ENCODE assay signal across 15 mouse cellular contexts in the genomic region with DNA sequence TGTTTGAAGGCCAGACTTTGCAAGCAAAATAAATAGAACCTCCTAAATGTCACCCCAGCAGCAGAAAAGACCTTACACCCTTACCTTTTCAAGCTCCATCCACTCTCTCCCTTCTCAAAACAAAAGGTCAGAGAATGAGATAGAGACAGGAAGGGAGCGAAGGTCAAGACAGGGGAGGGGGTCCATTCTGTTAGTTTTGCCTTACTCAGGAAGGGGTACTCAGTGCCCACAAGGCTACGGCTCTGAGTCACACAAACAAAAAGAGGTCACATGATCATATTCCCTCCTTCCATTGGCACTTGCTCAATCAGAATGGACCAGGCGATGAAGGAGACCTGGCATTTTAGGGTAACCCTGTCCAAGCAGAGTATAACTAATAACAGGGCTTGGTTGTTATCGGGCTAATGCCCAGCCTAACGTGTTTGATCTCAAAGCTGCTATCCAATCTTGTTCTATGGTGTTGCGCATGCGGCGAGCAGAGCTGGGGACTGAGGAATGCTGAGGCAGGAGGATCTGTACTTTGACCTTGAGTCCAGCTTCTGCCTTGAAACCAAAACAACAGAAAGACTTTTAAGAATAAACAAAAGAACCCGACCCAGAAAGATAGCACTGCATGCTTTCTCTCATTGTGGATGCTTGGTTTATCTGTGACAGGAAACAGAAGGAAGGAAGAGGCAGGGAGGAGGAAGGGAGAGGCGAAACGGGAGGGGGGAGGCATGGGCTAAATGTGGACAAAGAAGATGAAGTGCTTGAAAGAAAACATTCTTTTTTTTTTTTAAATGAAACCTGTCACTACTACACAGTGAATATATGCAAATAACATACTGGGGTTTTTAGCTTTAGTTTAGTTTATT.
A peak's percentile ranks its signal among the peaks of the same experiment; 100 is the strongest.
DNase-seq lines count a peak whose midpoint lies in the region; ATAC-seq and TF ChIP-seq lines count a peak whose summit lies in the region.
"Had no signal": no experiment of that assay in that cellular context is flagged by ENCODE, and none has a peak within 500 bp of the region (broad histone marks: within the 10 kb centered on the region; RNA-seq: fewer than 3 reads in every experiment).

No protein-coding gene starts in this region.

- no peaks in the 10 kb centered on the region for H3K79me2 ChIP-seq in C2C12 (ENCODE audit: control insufficient read depth, insufficient read depth)
- no peaks in the 10 kb centered on the region for H3K79me2 ChIP-seq in liver, adult 2 months (ENCODE audit: control insufficient read depth, insufficient read depth, low read length)

- TF ChIP-seq POLR2A in liver, adult 2 months (IDR thresholded peaks at IDR 0.05; ENCODE audit: extremely low read depth, insufficient read depth, low read length): no peak

- H3K4me1 ChIP-seq in heart, embryonic 10.5 days: peaks cover 11% of the 10 kb centered on the region
- H3K4me1 ChIP-seq in forebrain, embryonic 16.5 days (replicated peaks; ENCODE audit: control insufficient read depth, insufficient read depth, low read length): peaks cover 17% of the 10 kb centered on the region
- peaks cover 8% of the 10 kb centered on the region; the same call in 1 of the 2 replicates for H3K4me1 ChIP-seq in liver, adult 2 months (ENCODE audit: control insufficient read depth, insufficient read depth, low read length)

- H3ac ChIP-seq in C2C12 (ENCODE audit: control insufficient read depth, insufficient read length, low read depth): no peak overlapping the region

- H3K4me2 ChIP-seq in forebrain, embryonic 16.5 days (ENCODE audit: low read length): no peak overlapping the region
- H3K4me2 ChIP-seq: embryonic facial prominence, embryonic 15.5 days; liver, embryonic 13.5 days; neural tube, embryonic 12.5 days had no signal

- peak overlapping the region; percentile 71 for H3K27ac ChIP-seq in heart, embryonic 10.5 days
- peak overlapping the region; percentile 10; the same call in 1 of the 2 replicates for H3K27ac ChIP-seq in forebrain, embryonic 16.5 days (ENCODE audit: low read length)
- H3K27ac ChIP-seq in liver, adult 2 months (replicated peaks; ENCODE audit: insufficient read depth, low read depth, low read length): peak overlapping the region; percentile 65
- H3K27ac ChIP-seq: embryonic facial prominence, embryonic 15.5 days; liver, embryonic 13.5 days; neural tube, embryonic 12.5 days had no signal

- 49% methylated on average over 11 of the region's 11 CpGs for WGBS in heart, embryonic 10.5 days
- 71% methylated on average over 11 of the region's 11 CpGs for WGBS in forebrain, embryonic 16.5 days
- 53% methylated on average over 11 of the region's 11 CpGs for WGBS in liver, adult 2 months

- TF ChIP-seq CTCF in C2C12 (IDR thresholded peaks at IDR 0.05; ENCODE audit: control insufficient read depth, insufficient read depth, insufficient read length): no peak
- TF ChIP-seq CTCF in liver, adult 2 months (IDR thresholded peaks at IDR 0.05; ENCODE audit: low read depth, low read length): no peak

- H3K4me3 ChIP-seq in heart, embryonic 10.5 days: no peak overlapping the region
- H3K4me3 ChIP-seq in C2C12 (ENCODE audit: insufficient read depth, poor library complexity, severe bottlenecking): no peak overlapping the region
- H3K4me3 ChIP-seq in forebrain, embryonic 16.5 days (replicated peaks; ENCODE audit: low read length): no peak overlapping the region
- H3K4me3 ChIP-seq in liver, adult 2 months (ENCODE audit: insufficient read depth, low read depth, low read length): no peak overlapping the region
- H3K4me3 ChIP-seq: embryonic facial prominence, embryonic 15.5 days; liver, embryonic 13.5 days; neural tube, embryonic 12.5 days had no signal

- no peaks in the 10 kb centered on the region for H3K27me3 ChIP-seq in heart, embryonic 10.5 days (ENCODE audit: insufficient read depth, poor library complexity, severe bottlenecking)
- no peaks in the 10 kb centered on the region for H3K27me3 ChIP-seq in C2C12 (ENCODE audit: control insufficient read depth, insufficient read depth, insufficient read length)
- no peaks in the 10 kb centered on the region for H3K27me3 ChIP-seq in forebrain, embryonic 16.5 days (replicated peaks; ENCODE audit: control insufficient read depth, insufficient read depth, low read length)
- no peaks in the 10 kb centered on the region for H3K27me3 ChIP-seq in liver, adult 2 months (ENCODE audit: control insufficient read depth, insufficient read depth, low read length)
- H3K27me3 ChIP-seq: embryonic facial prominence, embryonic 15.5 days; liver, embryonic 13.5 days; neural tube, embryonic 12.5 days had no signal

- H3K79me3 ChIP-seq in C2C12 (ENCODE audit: low read depth): no peaks in the 10 kb centered on the region

- no peak overlapping the region for H3K9ac ChIP-seq in forebrain, embryonic 16.5 days (replicated peaks; ENCODE audit: low read depth, low read length)
- no peak overlapping the region for H3K9ac ChIP-seq in liver, adult 2 months (ENCODE audit: low read depth, low read length)
- H3K9ac ChIP-seq: embryonic facial prominence, embryonic 15.5 days; liver, embryonic 13.5 days; neural tube, embryonic 12.5 days had no signal

- no peaks in the 10 kb centered on the region for H3K9me3 ChIP-seq in heart, embryonic 10.5 days
- H3K9me3 ChIP-seq in forebrain, embryonic 16.5 days (ENCODE audit: control insufficient read depth, low read length): no peaks in the 10 kb centered on the region
- H3K9me3 ChIP-seq: embryonic facial prominence, embryonic 15.5 days; liver, embryonic 13.5 days; neural tube, embryonic 12.5 days had no signal

- intact Hi-C loops in heart, postnatal 25 days (cut with DNase I): no loop called here

- DNase-seq in heart, embryonic 10.5 days (ENCODE audit: low spot score): no peak
- DNase-seq in heart, postnatal 25 days (ENCODE audit: low spot score): no peak
- DNase-seq in liver, adult 2 months (ENCODE audit: extremely low read depth, low read depth, low spot score): peak; percentile 34
- DNase-seq in B cell, adult 2 months: no peak
- DNase-seq in testis, postnatal 14 days (ENCODE audit: low spot score): no peak
- DNase-seq: gastrocnemius, postnatal 36 days; liver, embryonic 13.5 days; spleen, adult 18-20 months; thymus, postnatal 25 days had no signal

- no peaks in the 10 kb centered on the region for H3K36me3 ChIP-seq in heart, embryonic 10.5 days
- no peaks in the 10 kb centered on the region for H3K36me3 ChIP-seq in C2C12 (ENCODE audit: control insufficient read depth, insufficient read depth)
- H3K36me3 ChIP-seq in forebrain, embryonic 16.5 days (ENCODE audit: control insufficient read depth, insufficient read depth): no peaks in the 10 kb centered on the region
- H3K36me3 ChIP-seq in liver, adult 2 months (ENCODE audit: control insufficient read depth, insufficient read depth, low read length): no peaks in the 10 kb centered on the region
- H3K36me3 ChIP-seq: embryonic facial prominence, embryonic 15.5 days; liver, embryonic 13.5 days; neural tube, embryonic 12.5 days had no signal

- ATAC-seq in forebrain, embryonic 16.5 days: peak; percentile 32
- ATAC-seq in inflammation-experienced regulatory T-cells, adult 6 months: no peak
- ATAC-seq: CD4-positive, CD25-positive, alpha-beta regulatory T cell, adult 4 months had no signal

TF ChIP-seq in C2C12, 6 proteins besides CTCF, POLR2A, EP300 and RAD21:
- TF ChIP-seq USF1 (IDR thresholded peaks at IDR 0.05; ENCODE audit: low read depth) (peak; percentile 1), MYOD1 (IDR thresholded peaks at IDR 0.05; ENCODE audit: control insufficient read depth, insufficient read length, low read depth) (no peak), MAX (IDR thresholded peaks at IDR 0.05) (no peak)
TF ChIP-seq in C2C12: peak in this region for 1.

Comparison
In these comparisons a context has a peak if more than half of its experiments do, and no peak if none do; other contexts are left out.
1. H3K27ac ChIP-seq: peak in every context shown above with its lines; median percentile 71 in heart, embryonic 10.5 days; 65 in liver, adult 2 months; 10 in forebrain, embryonic 16.5 days.